ENCODE assay signal across 8 mouse cellular contexts in genomic region chr7:4119976-4120921, GRCm38 (mm10). TPM values are rescaled to one million over a fixed set of nuclear protein-coding genes. Genes with fewer than 3 reads are reported as not detected.
DNase-seq lines count a peak whose midpoint lies in the region; ATAC-seq and TF ChIP-seq lines count a peak whose summit lies in the region.

No protein-coding gene starts in this region.

- H3K36me3 ChIP-seq in limb, embryonic 14.5 days (ENCODE audit: control insufficient read depth, insufficient read depth, low read length) = no peaks in the 10 kb centered on the region

- no peak for ATAC-seq in limb, embryonic 14.5 days (ENCODE audit: low FRiP score, low read depth)

- no peak for TF ChIP-seq CTCF in cerebellum, adult 2 months (IDR thresholded peaks at IDR 0.05; ENCODE audit: borderline replicate concordance, insufficient read depth, low read depth, low read length)
- TF ChIP-seq CTCF in lung, adult 2 months (IDR thresholded peaks at IDR 0.05; ENCODE audit: insufficient read depth, low read length) = no peak

- H3K4me1 ChIP-seq in cerebellum, adult 2 months (ENCODE audit: control insufficient read depth, insufficient read depth, low read length) = peaks cover 33% of the 10 kb centered on the region
- 0 out of 2 replicates have a peak, but pooled peaks cover 5% of the 10 kb centered on the region for H3K4me1 ChIP-seq in limb, embryonic 14.5 days (ENCODE audit: control insufficient read depth, insufficient read depth, low read length)
- peaks cover under 1% of the 10 kb centered on the region for H3K4me1 ChIP-seq in lung, adult 2 months (ENCODE audit: control insufficient read depth, insufficient read depth, low read length)

- WGBS in cerebellum, adult 2 months = 7% methylated on average over 19 of the region's 19 CpGs
- 17% methylated on average over 15 of the region's 19 CpGs for WGBS in limb, embryonic 14.5 days
- WGBS in lung, adult 2 months = 22% methylated on average over 18 of the region's 19 CpGs

- H3K4me2 ChIP-seq in limb, embryonic 14.5 days (replicated peaks; ENCODE audit: low read depth, low read length, severe bottlenecking) = peak overlapping the region; percentile 61

- no peak overlapping the region for H3K9ac ChIP-seq in limb, embryonic 14.5 days (ENCODE audit: low read depth, low read length, severe bottlenecking)

- peak; percentile 13; the same call in 1 of the 2 replicates for TF ChIP-seq POLR2A in cerebellum, adult 2 months (IDR thresholded peaks at IDR 0.05; ENCODE audit: borderline replicate concordance, insufficient read depth, low read length)
- TF ChIP-seq POLR2A in limb, embryonic 14.5 days (IDR thresholded peaks at IDR 0.05; ENCODE audit: borderline replicate concordance, extremely low read depth, insufficient read depth, insufficient read length) = no peak
- TF ChIP-seq POLR2A in lung, adult 2 months (IDR thresholded peaks at IDR 0.05; ENCODE audit: borderline replicate concordance, extremely low read depth, low read depth, low read length) = no peak

- peak overlapping the region; percentile 84 for H3K27ac ChIP-seq in cerebellum, adult 2 months (ENCODE audit: insufficient read depth, low read length)
- H3K27ac ChIP-seq in limb, embryonic 14.5 days (replicated peaks; ENCODE audit: low read depth, low read length) = no peak overlapping the region

- no peaks in the 10 kb centered on the region for H3K27me3 ChIP-seq in cerebellum, adult 2 months (ENCODE audit: control insufficient read depth, insufficient read depth, low read length)
- H3K27me3 ChIP-seq in limb, embryonic 14.5 days (ENCODE audit: control insufficient read depth, insufficient read depth, low read length) = peaks cover 24% of the 10 kb centered on the region

- DNase-seq in cerebellum, adult 2 months = peak; percentile 36 to 46
- no peak for DNase-seq in cerebellum, adult 11 months
- DNase-seq in right cerebral cortex, adult 18-20 months = peak; percentile 79
- DNase-seq in right cerebral cortex, postnatal 4 days = no peak
- DNase-seq in limb, embryonic 14.5 days (ENCODE audit: low spot score) = no peak
- DNase-seq in adrenal gland, postnatal 10 days = no peak
- DNase-seq in thymus, postnatal 25 days = no peak
- no peak for DNase-seq in lung, adult 2 months

- no peaks in the 10 kb centered on the region for H3K9me3 ChIP-seq in limb, embryonic 14.5 days (ENCODE audit: control insufficient read depth, low read length)

- H3K4me3 ChIP-seq in cerebellum, adult 2 months (replicated peaks; ENCODE audit: insufficient read depth, low read depth, low read length) = peak overlapping the region; percentile 62
- H3K4me3 ChIP-seq in limb, embryonic 14.5 days (replicated peaks; ENCODE audit: low read length) = peak overlapping the region; percentile 35; the same call in 1 of the 2 replicates
- no peak overlapping the region for H3K4me3 ChIP-seq in lung, adult 2 months (replicated peaks; ENCODE audit: extremely low read depth, low read depth, low read length)

RNA-seq across cellular contexts. Expression of gene Ttyh1, which starts 1.0 kb away (rescaled TPM):
- polyA plus RNA-seq in cerebellum, adult 2 months (2012; rRNA removed) = 626 and 638 TPM in 2 replicates
- polyA plus RNA-seq in limb, embryonic 14.5 days (2012; rRNA removed) = 4.4 and 4.8 TPM in 2 replicates
- polyA plus RNA-seq in limb, embryonic 14.5 days (2014; fragmentation: Nextera tagmentation; extraction: Ambion mirVana) = 1.9 and 2.6 TPM in 2 replicates
- total RNA-seq in adrenal gland, postnatal 10 days (2021) = 1 to 10 TPM; 6.4 to 9.1 TPM
- polyA plus RNA-seq in lung, adult 2 months (2012; rRNA removed) = 2.6 and 3.0 TPM in 2 replicates

RNA-seq across cellular contexts. Expression of gene Leng8, which starts 16.6 kb away (rescaled TPM):
- polyA plus RNA-seq in cerebellum, adult 2 months (2012; rRNA removed) = 587 and 614 TPM in 2 replicates
- polyA plus RNA-seq in limb, embryonic 14.5 days (2012; rRNA removed) = 365 and 505 TPM in 2 replicates
- polyA plus RNA-seq in limb, embryonic 14.5 days (2014; fragmentation: Nextera tagmentation; extraction: Ambion mirVana) = 45.8 and 53.6 TPM in 2 replicates
- total RNA-seq in adrenal gland, postnatal 10 days (2021) = 100 to 1,000 TPM in 1 of 2 experiments, 10 to 100 TPM in 1; 66.0 to 134 TPM
- 648 and 958 TPM in 2 replicates for polyA plus RNA-seq in lung, adult 2 months (2012; rRNA removed)

RNA-seq across cellular contexts. Expression of gene Leng9, which starts 29.9 kb away (rescaled TPM):
- 8.8 and 9.7 TPM in 2 replicates for polyA plus RNA-seq in cerebellum, adult 2 months (2012; rRNA removed)
- polyA plus RNA-seq in limb, embryonic 14.5 days (2012; rRNA removed) = 3.6 and 3.9 TPM in 2 replicates
- 3.4 and 3.9 TPM in 2 replicates for polyA plus RNA-seq in limb, embryonic 14.5 days (2014; fragmentation: Nextera tagmentation; extraction: Ambion mirVana)
- total RNA-seq in adrenal gland, postnatal 10 days (2021) = 1 to 10 TPM; 5.5 to 9.8 TPM
- polyA plus RNA-seq in lung, adult 2 months (2012; rRNA removed) = 8.6 and 10.2 TPM in 2 replicates

RNA-seq across cellular contexts. Expression of gene Cdc42ep5, which starts 44.4 kb away (rescaled TPM):
- polyA plus RNA-seq in cerebellum, adult 2 months (2012; rRNA removed) = 1.6 and 2.7 TPM in 2 replicates
- polyA plus RNA-seq in limb, embryonic 14.5 days (2012; rRNA removed) = 79.3 and 96.0 TPM in 2 replicates
- 83.2 and 89.0 TPM in 2 replicates for polyA plus RNA-seq in limb, embryonic 14.5 days (2014; fragmentation: Nextera tagmentation; extraction: Ambion mirVana)
- total RNA-seq in adrenal gland, postnatal 10 days (2021) = 10 to 100 TPM; 24.8 to 25.3 TPM
- 46.9 and 51.8 TPM in 2 replicates for polyA plus RNA-seq in lung, adult 2 months (2012; rRNA removed)

RNA-seq across cellular contexts. Expression of gene Lair1, which starts 57.2 kb away (rescaled TPM):
- 4.6 and 5.0 TPM in 2 replicates for polyA plus RNA-seq in cerebellum, adult 2 months (2012; rRNA removed)
- 0.40 and 0.59 TPM in 2 replicates for polyA plus RNA-seq in limb, embryonic 14.5 days (2012; rRNA removed)
- 0.91 and 1.2 TPM in 2 replicates for polyA plus RNA-seq in limb, embryonic 14.5 days (2014; fragmentation: Nextera tagmentation; extraction: Ambion mirVana)
- 1 to 10 TPM; 1.4 to 2.5 TPM for total RNA-seq in adrenal gland, postnatal 10 days (2021)
- 4.7 and 7.2 TPM in 2 replicates for polyA plus RNA-seq in lung, adult 2 months (2012; rRNA removed)

Comparison
In these comparisons a context has a peak if more than half of its experiments do, and no peak if none do; other contexts are left out.
1. DNase-seq: peak in cerebellum, adult 2 months (2 of 2) and right cerebral cortex, adult 18-20 months (single experiment); none in cerebellum, adult 11 months (single experiment), right cerebral cortex, postnatal 4 days (single experiment), limb, embryonic 14.5 days (single experiment), adrenal gland, postnatal 10 days (single experiment), thymus, postnatal 25 days (single experiment) and lung, adult 2 months (single experiment).
2. RNA of gene Ttyh1, which starts 1.0 kb away (polyA plus RNA-seq): 626 to 638 TPM in cerebellum, adult 2 months; 1.9 to 4.8 TPM in limb, embryonic 14.5 days and 2.6 to 3.0 TPM in lung, adult 2 months; every median in the first group is over 100 times any median in the second.